Mouse (Mus musculus): ENCODE results near the gene Ypel4. TPM values are rescaled to one million over a fixed set of nuclear protein-coding genes. Genes with fewer than 3 reads are reported as not detected.

Ypel4 gene
- polyA plus RNA-seq, 1 experiment = 0.35 TPM

DNA sequence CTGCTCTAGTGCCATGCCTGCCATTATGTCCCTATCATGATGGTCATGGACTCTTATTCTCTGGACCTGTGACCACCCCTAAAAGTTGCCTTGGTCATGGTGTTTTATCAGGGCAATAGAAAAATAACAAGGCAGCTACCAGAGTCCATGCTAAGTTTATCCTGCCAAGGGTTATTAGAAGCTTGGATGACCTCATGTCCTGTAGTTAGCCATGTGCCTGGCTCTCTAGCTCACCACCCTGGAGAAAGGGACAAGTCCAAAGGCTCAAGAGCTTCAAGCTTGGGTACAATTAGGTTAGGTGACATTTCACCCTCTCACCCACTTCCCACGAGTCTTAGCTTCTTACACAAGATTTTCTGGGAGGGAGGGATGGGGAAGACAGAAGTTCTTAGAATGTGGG is 29.0 kb downstream of the Ypel4 start:
- Histone ChIP-seq H3K36me3 (ENCODE audit: control insufficient read depth, insufficient read depth) (no peaks in the 10 kb centered on the region), H3K4me3 (ENCODE audit: insufficient read depth, poor library complexity, severe bottlenecking) (no peak overlapping the region), H3K27me3 (ENCODE audit: control insufficient read depth, insufficient read depth, insufficient read length) (no peaks in the 10 kb centered on the region), H3ac (ENCODE audit: control insufficient read depth, insufficient read length, low read depth) (no peak overlapping the region), H3K79me2 (ENCODE audit: control insufficient read depth, insufficient read depth) (no peaks in the 10 kb centered on the region), H3K79me3 (ENCODE audit: low read depth) (no peaks in the 10 kb centered on the region)
- TF ChIP-seq MYOD1 (IDR thresholded peaks at IDR 0.05; ENCODE audit: control insufficient read depth, insufficient read length, low read depth) (no peak), FOSL1 (IDR thresholded peaks at IDR 0.05; ENCODE audit: insufficient read depth, low read length, poor library complexity, severe bottlenecking) (no peak), MYOG (IDR thresholded peaks at IDR 0.05; ENCODE audit: control insufficient read depth, extremely low read depth, insufficient read length) (no peak), USF1 (IDR thresholded peaks at IDR 0.05; ENCODE audit: low read depth) (no peak), CEBPB (IDR thresholded peaks at IDR 0.05; ENCODE audit: low read depth) (no peak), CTCF (IDR thresholded peaks at IDR 0.05; ENCODE audit: control insufficient read depth, insufficient read depth, insufficient read length) (no peak), MAX (IDR thresholded peaks at IDR 0.05) (no peak)

DNA sequence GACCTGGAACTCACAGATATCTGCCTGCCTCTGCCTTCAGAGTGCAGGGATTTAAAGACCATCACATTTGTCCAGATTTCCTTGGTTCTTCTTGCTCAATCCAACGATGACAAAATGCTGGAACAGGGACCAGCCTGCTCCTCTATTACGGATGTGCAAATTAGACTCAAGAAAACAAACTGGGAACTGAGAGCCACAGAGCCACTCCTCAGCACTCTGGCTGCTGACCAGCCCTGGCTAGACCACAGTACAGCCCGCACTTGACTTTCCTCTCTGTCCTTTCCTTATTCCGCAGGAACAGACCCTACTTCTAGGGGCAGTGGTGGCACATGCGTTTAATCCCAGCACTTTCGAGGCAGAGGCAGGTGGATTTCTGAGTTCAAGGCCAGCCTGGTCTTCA is 36.6 kb downstream of the Ypel4 start:
- Histone ChIP-seq H3K79me3 (ENCODE audit: low read depth) (no peaks in the 10 kb centered on the region), H3K79me2 (ENCODE audit: control insufficient read depth, insufficient read depth) (no peaks in the 10 kb centered on the region), H3K27me3 (ENCODE audit: control insufficient read depth, insufficient read depth, insufficient read length) (no peaks in the 10 kb centered on the region), H3K4me3 (ENCODE audit: insufficient read depth, poor library complexity, severe bottlenecking) (no peak overlapping the region), H3K36me3 (ENCODE audit: control insufficient read depth, insufficient read depth) (no peaks in the 10 kb centered on the region), H3ac (ENCODE audit: control insufficient read depth, insufficient read length, low read depth) (no peak overlapping the region)
- no peak for TF ChIP-seq MAX (IDR thresholded peaks at IDR 0.05)
- TF ChIP-seq MYOG (IDR thresholded peaks at IDR 0.05; ENCODE audit: control insufficient read depth, extremely low read depth, insufficient read length) = no peak
- no peak for TF ChIP-seq FOSL1 (IDR thresholded peaks at IDR 0.05; ENCODE audit: insufficient read depth, low read length, poor library complexity, severe bottlenecking)
- no peak for TF ChIP-seq CTCF (IDR thresholded peaks at IDR 0.05; ENCODE audit: control insufficient read depth, insufficient read depth, insufficient read length)
- no peak for TF ChIP-seq MYOD1 (IDR thresholded peaks at IDR 0.05; ENCODE audit: control insufficient read depth, insufficient read length, low read depth)
- TF ChIP-seq USF1 (IDR thresholded peaks at IDR 0.05; ENCODE audit: low read depth) = no peak
- TF ChIP-seq CEBPB (IDR thresholded peaks at IDR 0.05; ENCODE audit: low read depth) = no peak

DNA sequence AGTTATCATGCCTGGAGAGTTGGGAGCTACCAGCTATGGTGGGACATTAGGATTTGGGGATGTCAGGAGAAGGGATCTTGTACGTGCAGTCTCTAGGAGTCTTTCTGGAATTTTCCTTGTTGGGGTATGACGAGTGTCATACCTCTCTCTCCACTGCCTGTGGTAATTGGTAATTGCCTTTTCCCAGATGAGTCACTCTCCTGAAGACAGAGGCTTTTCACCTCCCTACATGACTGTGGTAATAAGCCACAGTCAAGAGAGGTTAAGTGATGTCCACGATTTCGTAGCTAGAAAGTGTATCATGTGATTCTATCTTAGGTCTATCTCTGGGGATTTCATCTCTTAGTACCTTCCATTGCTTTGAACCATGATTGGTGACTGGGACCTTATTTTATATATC is 38.6 kb downstream of the Ypel4 start:
- TF ChIP-seq FOSL1 (IDR thresholded peaks at IDR 0.05; ENCODE audit: insufficient read depth, low read length, poor library complexity, severe bottlenecking) (no peak), MYOD1 (IDR thresholded peaks at IDR 0.05; ENCODE audit: control insufficient read depth, insufficient read length, low read depth) (no peak), MAX (IDR thresholded peaks at IDR 0.05) (no peak), USF1 (IDR thresholded peaks at IDR 0.05; ENCODE audit: low read depth) (no peak), CTCF (IDR thresholded peaks at IDR 0.05; ENCODE audit: control insufficient read depth, insufficient read depth, insufficient read length) (no peak), CEBPB (IDR thresholded peaks at IDR 0.05; ENCODE audit: low read depth) (no peak), MYOG (IDR thresholded peaks at IDR 0.05; ENCODE audit: control insufficient read depth, extremely low read depth, insufficient read length) (no peak)
- Histone ChIP-seq H3K27me3 (ENCODE audit: control insufficient read depth, insufficient read depth, insufficient read length) (no peaks in the 10 kb centered on the region), H3ac (ENCODE audit: control insufficient read depth, insufficient read length, low read depth) (no peak overlapping the region), H3K79me2 (ENCODE audit: control insufficient read depth, insufficient read depth) (no peaks in the 10 kb centered on the region), H3K4me3 (ENCODE audit: insufficient read depth, poor library complexity, severe bottlenecking) (no peak overlapping the region), H3K36me3 (ENCODE audit: control insufficient read depth, insufficient read depth) (no peaks in the 10 kb centered on the region), H3K79me3 (ENCODE audit: low read depth) (no peaks in the 10 kb centered on the region)

DNA sequence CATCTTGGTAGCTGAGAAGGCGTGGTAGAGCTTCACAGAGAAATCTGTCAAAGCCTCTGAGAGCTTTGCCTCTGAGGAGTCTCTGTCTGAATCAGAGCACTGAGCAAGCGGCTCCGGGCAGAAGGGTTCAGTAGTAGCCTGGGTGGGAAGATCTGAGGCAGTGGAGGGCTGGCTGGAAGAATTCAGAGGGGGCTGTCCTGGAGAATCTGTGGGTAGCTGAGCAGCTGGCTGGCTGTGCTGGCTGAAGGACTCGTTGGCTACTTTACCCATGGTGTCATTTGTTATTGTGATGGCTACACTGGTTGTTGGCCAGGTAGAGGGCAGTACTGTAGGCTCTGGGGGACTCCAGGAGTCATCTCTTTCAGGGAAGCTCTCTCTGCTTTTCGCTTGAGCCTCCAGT is 39.3 kb downstream of the Ypel4 start:
- H3K36me3 ChIP-seq (ENCODE audit: control insufficient read depth, insufficient read depth) = no peaks in the 10 kb centered on the region
- no peaks in the 10 kb centered on the region for H3K79me3 ChIP-seq (ENCODE audit: low read depth)
- no peak overlapping the region for H3K4me3 ChIP-seq (ENCODE audit: insufficient read depth, poor library complexity, severe bottlenecking)
- H3ac ChIP-seq (ENCODE audit: control insufficient read depth, insufficient read length, low read depth) = no peak overlapping the region
- H3K27me3 ChIP-seq (ENCODE audit: control insufficient read depth, insufficient read depth, insufficient read length) = no peaks in the 10 kb centered on the region
- TF ChIP-seq MAX (IDR thresholded peaks at IDR 0.05) (no peak), FOSL1 (IDR thresholded peaks at IDR 0.05; ENCODE audit: insufficient read depth, low read length, poor library complexity, severe bottlenecking) (no peak), CTCF (IDR thresholded peaks at IDR 0.05; ENCODE audit: control insufficient read depth, insufficient read depth, insufficient read length) (no peak), MYOD1 (IDR thresholded peaks at IDR 0.05; ENCODE audit: control insufficient read depth, insufficient read length, low read depth) (no peak), USF1 (IDR thresholded peaks at IDR 0.05; ENCODE audit: low read depth) (no peak), MYOG (IDR thresholded peaks at IDR 0.05; ENCODE audit: control insufficient read depth, extremely low read depth, insufficient read length) (no peak), CEBPB (IDR thresholded peaks at IDR 0.05; ENCODE audit: low read depth) (no peak)
- no peaks in the 10 kb centered on the region for H3K79me2 ChIP-seq (ENCODE audit: control insufficient read depth, insufficient read depth)

DNA sequence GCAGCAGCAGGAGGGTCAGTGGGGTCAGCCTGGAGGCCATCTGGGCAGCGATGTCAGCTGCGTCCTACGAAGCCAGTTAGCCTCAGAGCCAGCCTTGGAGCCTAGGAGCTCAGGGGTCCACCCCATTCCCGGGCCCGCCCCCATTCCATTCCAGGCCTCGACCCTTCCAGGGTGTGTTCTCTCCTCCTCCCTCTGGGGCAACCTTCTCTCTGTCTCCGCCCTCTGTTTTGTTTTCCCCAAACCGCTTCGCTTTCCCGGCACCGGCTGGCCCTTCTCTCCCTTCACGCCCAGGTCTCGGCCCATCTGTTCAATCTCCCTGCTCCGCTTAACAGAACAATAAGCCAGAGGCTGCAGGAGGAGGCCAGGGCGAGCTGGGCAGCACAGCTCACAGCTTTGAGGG is 40.9 kb downstream of the Ypel4 start:
- H3K36me3 ChIP-seq (ENCODE audit: control insufficient read depth, insufficient read depth) = no peaks in the 10 kb centered on the region
- H3K27me3 ChIP-seq (ENCODE audit: control insufficient read depth, insufficient read depth, insufficient read length) = no peaks in the 10 kb centered on the region
- no peak for TF ChIP-seq FOSL1 (IDR thresholded peaks at IDR 0.05; ENCODE audit: insufficient read depth, low read length, poor library complexity, severe bottlenecking)
- no peak for TF ChIP-seq USF1 (IDR thresholded peaks at IDR 0.05; ENCODE audit: low read depth)
- TF ChIP-seq MAX (IDR thresholded peaks at IDR 0.05) = no peak
- TF ChIP-seq MYOD1 (IDR thresholded peaks at IDR 0.05; ENCODE audit: control insufficient read depth, insufficient read length, low read depth) = no peak
- no peak for TF ChIP-seq CEBPB (IDR thresholded peaks at IDR 0.05; ENCODE audit: low read depth)
- no peak for TF ChIP-seq CTCF (IDR thresholded peaks at IDR 0.05; ENCODE audit: control insufficient read depth, insufficient read depth, insufficient read length)
- no peak for TF ChIP-seq MYOG (IDR thresholded peaks at IDR 0.05; ENCODE audit: control insufficient read depth, extremely low read depth, insufficient read length)
- H3K4me3 ChIP-seq (ENCODE audit: insufficient read depth, poor library complexity, severe bottlenecking) = no peak overlapping the region
- H3K79me2 ChIP-seq (ENCODE audit: control insufficient read depth, insufficient read depth) = no peaks in the 10 kb centered on the region
- no peaks in the 10 kb centered on the region for H3K79me3 ChIP-seq (ENCODE audit: low read depth)
- H3ac ChIP-seq (ENCODE audit: control insufficient read depth, insufficient read length, low read depth) = no peak overlapping the region

DNA sequence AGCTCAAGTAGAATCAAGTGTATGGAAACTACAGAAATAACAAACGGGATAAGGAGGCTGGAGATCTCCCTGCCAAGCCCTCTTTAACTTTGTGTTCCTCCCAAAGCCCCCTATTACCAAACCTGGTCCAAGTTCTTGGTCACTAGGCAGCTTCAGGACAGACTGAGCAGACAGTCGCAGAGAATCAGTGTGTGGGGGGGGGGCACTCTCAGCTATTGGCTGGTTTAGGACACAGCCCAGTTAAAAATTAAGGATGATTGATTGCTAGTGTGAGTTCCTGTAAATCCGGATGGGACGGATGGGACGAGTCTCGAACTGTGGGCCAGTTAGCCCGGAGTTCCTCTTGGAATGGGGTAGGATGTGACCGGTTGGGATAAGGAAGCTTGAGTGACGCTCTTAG is 41.4 kb downstream of the Ypel4 start, which contains the start of gene Serping1:
Gene Serping1, minus strand, starts transcription at position 204 of the 400 bp plus-strand sequence.
- Histone ChIP-seq H3K27me3 (ENCODE audit: control insufficient read depth, insufficient read depth, insufficient read length) (no peaks in the 10 kb centered on the region), H3K79me3 (ENCODE audit: low read depth) (no peaks in the 10 kb centered on the region), H3K4me3 (ENCODE audit: insufficient read depth, poor library complexity, severe bottlenecking) (no peak within 1 kb of the TSS), H3K79me2 (ENCODE audit: control insufficient read depth, insufficient read depth) (no peaks in the 10 kb centered on the region), H3ac (ENCODE audit: control insufficient read depth, insufficient read length, low read depth) (no peak within 1 kb of the TSS), H3K36me3 (ENCODE audit: control insufficient read depth, insufficient read depth) (no peaks in the 10 kb centered on the region)
- TF ChIP-seq CTCF (IDR thresholded peaks at IDR 0.05; ENCODE audit: control insufficient read depth, insufficient read depth, insufficient read length) (no peak), FOSL1 (IDR thresholded peaks at IDR 0.05; ENCODE audit: insufficient read depth, low read length, poor library complexity, severe bottlenecking) (no peak), MYOD1 (IDR thresholded peaks at IDR 0.05; ENCODE audit: control insufficient read depth, insufficient read length, low read depth) (no peak), CEBPB (IDR thresholded peaks at IDR 0.05; ENCODE audit: low read depth) (no peak), USF1 (IDR thresholded peaks at IDR 0.05; ENCODE audit: low read depth) (no peak), MYOG (IDR thresholded peaks at IDR 0.05; ENCODE audit: control insufficient read depth, extremely low read depth, insufficient read length) (no peak), MAX (IDR thresholded peaks at IDR 0.05) (no peak)
